Mouse (Mus musculus) cerebellum, adult 11 months (tissue): Measurements from ENCODE around the gene Elk1.

Source experiments
- DNase-seq: peaks from one replicate; pipeline ENCODE4 v3.0.0; 2022

Gene Elk1

DNA sequence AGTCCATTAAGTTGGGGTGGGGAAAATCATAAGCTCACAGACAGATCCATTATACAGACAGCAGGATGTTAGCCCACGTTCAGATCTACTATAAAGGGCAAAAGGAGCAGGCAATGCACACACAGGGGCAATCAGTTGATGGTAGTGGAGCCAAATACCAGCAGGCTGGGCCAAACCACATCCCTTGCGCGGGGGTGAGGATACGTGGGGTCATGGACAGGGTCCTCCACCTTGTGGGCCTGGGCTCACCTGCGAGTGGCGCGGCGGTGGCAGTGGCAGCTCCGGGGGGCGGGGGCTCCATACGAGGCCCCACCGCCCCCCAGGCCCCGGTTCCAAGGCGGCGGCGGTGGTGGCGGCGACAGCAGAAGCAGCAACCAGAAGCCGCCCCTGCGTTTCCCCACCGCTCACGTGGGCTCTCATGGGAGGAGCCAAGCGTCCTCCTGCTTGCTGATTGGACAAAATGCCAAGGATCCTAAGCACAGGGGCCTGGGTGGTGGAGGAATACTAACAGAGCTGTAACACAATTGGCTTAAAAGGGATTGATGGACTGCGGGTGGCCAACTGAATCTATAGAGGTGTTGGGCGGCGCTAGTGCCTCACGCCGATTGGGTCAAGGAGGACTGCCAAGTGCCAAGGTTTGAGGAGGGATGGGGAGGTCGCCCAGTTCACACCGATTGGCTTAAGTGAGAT is at the start of gene Elk1:
Elk1 (minus strand) TSS at position 418 of the 690 bp plus-strand sequence.
- DNase-seq: peak; percentile 80

DNA sequence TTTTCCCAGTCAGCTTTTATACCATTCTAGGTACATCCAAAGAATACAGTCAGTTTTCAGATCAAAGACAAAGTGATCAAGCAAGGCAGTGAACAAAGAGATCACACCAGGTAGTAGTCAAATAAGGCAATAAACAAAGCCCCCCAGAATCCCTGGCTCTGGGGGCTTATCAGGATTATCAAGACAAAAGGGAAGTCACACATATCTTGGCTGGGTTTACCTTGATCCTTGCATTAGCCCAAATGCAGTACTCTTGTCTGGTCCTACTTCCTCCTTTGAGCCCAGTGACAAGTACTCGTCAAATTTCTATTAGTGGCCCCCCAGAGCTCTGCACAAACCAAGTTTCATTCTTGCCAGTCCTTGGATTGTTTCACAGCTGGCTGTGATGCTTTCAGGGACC is 30.5 kb upstream of the Elk1 start:
- no peak for DNase-seq

DNA sequence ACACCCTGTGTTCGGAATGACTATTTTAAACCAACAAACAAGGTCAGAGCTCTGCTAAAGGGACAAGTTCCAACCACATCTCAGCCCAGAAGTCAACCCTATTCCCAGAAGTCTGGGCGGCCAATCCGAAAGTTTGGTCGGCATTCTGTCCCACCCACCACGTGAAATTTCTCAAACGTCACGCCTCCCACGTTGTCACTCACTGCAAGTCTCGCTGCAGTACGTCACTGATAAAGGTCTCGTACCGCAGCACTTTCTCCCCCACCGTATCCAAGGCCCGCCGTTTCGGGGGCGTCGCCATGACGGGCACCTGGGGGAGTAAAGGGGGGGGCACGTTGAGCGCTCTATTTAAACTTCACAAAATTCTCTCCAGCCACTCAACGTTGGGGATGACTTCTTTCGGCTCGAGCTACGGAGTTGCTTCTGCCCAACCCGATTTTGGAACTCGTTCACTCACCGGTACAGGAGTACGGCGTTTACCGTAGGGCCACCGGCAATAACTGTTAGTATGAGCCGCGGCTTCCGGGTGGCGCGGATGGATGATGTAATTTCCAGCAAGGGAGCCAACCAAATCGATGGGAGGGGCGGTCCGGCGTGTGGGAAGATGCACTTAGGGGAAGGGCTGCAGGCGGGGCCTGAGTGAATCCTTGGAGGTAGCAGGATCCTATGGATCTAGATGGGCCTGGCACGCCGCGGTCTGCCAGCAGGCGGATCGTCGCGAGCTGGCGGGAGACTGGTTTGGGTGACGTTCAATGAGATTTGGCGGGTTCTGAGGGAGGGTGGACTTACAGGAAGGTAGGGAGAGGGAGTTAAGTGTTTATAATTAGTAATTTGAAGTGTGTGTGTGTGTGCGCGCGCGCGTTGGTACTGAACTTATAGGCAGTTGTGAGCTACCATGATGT is 11.3 kb upstream of the Elk1 start, which contains the start of gene Uxt:
Uxt (minus strand) TSS at position 541 of the 902 bp plus-strand sequence.
- peak; percentile 84 for DNase-seq

GRCm38 (mm10) chrX:20946055-20946454 is 4.4 kb downstream of the Elk1 start:
- peak; percentile 42 for DNase-seq

DNA sequence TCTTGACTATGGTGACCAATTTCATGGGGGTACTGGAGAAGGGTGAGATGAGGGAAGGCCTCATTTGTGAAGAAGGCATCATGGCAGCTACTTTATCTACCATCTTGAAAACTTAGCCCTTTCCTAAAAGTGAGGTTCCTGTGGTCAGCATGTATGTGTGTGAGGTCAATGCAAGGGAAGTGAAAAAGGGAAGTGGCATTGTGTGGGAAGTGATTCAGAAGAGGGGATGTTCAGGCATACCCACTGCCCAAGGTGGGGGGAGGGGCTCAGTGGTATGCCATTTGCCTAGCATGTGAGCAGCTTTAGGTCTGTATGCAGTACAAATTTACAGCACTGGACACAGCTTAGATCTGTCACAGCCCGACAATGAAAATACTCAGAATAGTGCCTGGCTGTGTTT is 18.4 kb downstream of the Elk1 start:
- DNase-seq: no peak

GRCm38 (mm10) chrX:20931364-20931763 is 19.0 kb downstream of the Elk1 start, which contains the start of gene Cfp:
Gene Cfp (minus strand): TSS chrX:20931555.
- DNase-seq: no peak

GRCm38 (mm10) chrX:20929859-20930258 is 20.5 kb downstream of the Elk1 start:
- DNase-seq: no peak

- no peak for DNase-seq
Observed at GRCm38 (mm10) chrX:20924976-20925375, 25.4 kb downstream of the Elk1 start.

GRCm38 (mm10) chrX:20923506-20923905 is 26.9 kb downstream of the Elk1 start:
- DNase-seq: no peak

DNA sequence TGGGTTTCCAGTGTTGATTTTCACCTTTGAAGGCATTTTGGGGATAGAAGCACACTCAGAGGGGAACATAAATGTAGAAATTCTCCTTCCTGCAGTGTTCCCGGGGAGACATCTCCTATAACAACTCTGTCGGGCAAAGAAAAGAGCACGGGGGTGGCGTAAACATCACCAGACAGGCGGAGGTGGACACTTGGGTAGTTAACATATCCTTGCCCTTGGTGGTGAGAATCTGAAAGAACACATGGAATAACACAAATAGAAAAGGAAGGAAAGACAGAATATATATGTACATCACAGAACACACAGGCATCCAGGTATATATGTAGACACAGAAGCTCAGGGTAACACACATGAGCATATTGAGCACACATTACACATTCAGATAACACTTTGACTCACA is 29.0 kb downstream of the Elk1 start:
- DNase-seq: no peak

GRCm38 (mm10) chrX:20920844-20921364 is 29.5 kb downstream of the Elk1 start, which contains the start of gene Syn1:
Gene Syn1 (minus strand): TSS chrX:20921004.
- DNase-seq: peak; percentile 88

GRCm38 (mm10) chrX:20920249-20920843 is 30.1 kb downstream of the Elk1 start:
- DNase-seq: no peak

GRCm38 (mm10) chrX:20915075-20915474 is 35.3 kb downstream of the Elk1 start:
- DNase-seq: no peak

GRCm38 (mm10) chrX:20913726-20914125 is 36.7 kb downstream of the Elk1 start:
- DNase-seq: no peak

GRCm38 (mm10) chrX:20910074-20910473 is 40.3 kb downstream of the Elk1 start:
- DNase-seq: no peak
